Mouse (Mus musculus) CH12.LX (cell line): ENCODE measurements around the gene Gm20388. TPM values are rescaled to one million over a fixed set of nuclear protein-coding genes. Genes with fewer than 3 reads are reported as not detected.

Experiments used
- DNase-seq: peaks from one replicate; pipeline ENCODE4 v3.0.0-alpha.2; 2013; ENCODE audit errors: extremely low read depth
- H3K27ac ChIP-seq: 2 replicates; pipeline ENCODE4 v1.5.1; 2012; ENCODE audit warnings: low read depth, mild to moderate bottlenecking, control low read depth, moderate library complexity; ENCODE audit not compliant: insufficient read depth
- H3K27me3 ChIP-seq: replicated peaks from 2 replicates; pipeline ENCODE3; 2012; ENCODE audit warnings: inconsistent platforms
- H3K36me3 ChIP-seq, 2 experiments: replicated peaks in 1 of 2; 2 replicates each; pipeline versions ENCODE3 to v1.6.1; 2012; ENCODE audit warnings: inconsistent platforms in 1 of 2, low read length in 1 of 2, mild to moderate bottlenecking in 1 of 2, mixed read lengths in 1 of 2, moderate library complexity in 1 of 2; ENCODE audit not compliant: control insufficient read depth in 1 of 2, insufficient read depth in 1 of 2
- H3K4me1 ChIP-seq, 2 experiments: 2 replicates each; pipeline ENCODE4 v1.6.1; 2012; ENCODE audit warnings: inconsistent platforms in 1 of 2, moderate library complexity in 1 of 2; ENCODE audit not compliant: insufficient read depth in 2 of 2, control insufficient read depth in 1 of 2
- H3K4me2 ChIP-seq: 2 replicates; pipeline ENCODE4 v1.6.1; 2012; ENCODE audit warnings: low read depth, mild to moderate bottlenecking, control low read depth; ENCODE audit not compliant: poor library complexity, insufficient read depth, severe bottlenecking
- H3K4me3 ChIP-seq, 3 experiments: fragments of 150-350 bp in 1 of 3; sonication (generic) in 1 of 3; replicated peaks in 1 of 3; 2 replicates each; pipeline versions ENCODE3 to v1.5.1; 2011 to 2012; ENCODE audit warnings: low read depth in 2 of 3, low read length in 2 of 3, mild to moderate bottlenecking in 2 of 3, moderate library complexity in 2 of 3, control low read depth in 1 of 3, improper control_type of control experiment in 1 of 3, inconsistent platforms in 1 of 3, mixed read lengths in 1 of 3; ENCODE audit not compliant: poor library complexity in 1 of 3
- H3K79me2 ChIP-seq: replicated peaks from 2 replicates; pipeline ENCODE4 v1.6.1; 2012; ENCODE audit warnings: mild to moderate bottlenecking, moderate library complexity; ENCODE audit not compliant: control insufficient read depth, poor library complexity, insufficient read depth, severe bottlenecking; ENCODE audit errors: extremely low read depth
- H3K9ac ChIP-seq: 2 replicates; pipeline ENCODE4 v1.6.1; 2012; ENCODE audit warnings: low read depth, mild to moderate bottlenecking, control low read depth, moderate library complexity; ENCODE audit not compliant: insufficient read depth
- H3K9me3 ChIP-seq: replicated peaks from 2 replicates; pipeline ENCODE3; 2012; ENCODE audit warnings: low read length, inconsistent platforms, mixed read lengths
- CHD1 ChIP-seq: IDR thresholded peaks from 2 replicates; pipeline ENCODE4 v1.6.1; 2012; ENCODE audit warnings: low read depth, low read length, improper control_type of control experiment, inconsistent platforms
- CHD2 ChIP-seq: IDR thresholded peaks from 2 replicates; pipeline ENCODE4 v1.6.1; 2011; ENCODE audit warnings: low read length, improper control_type of control experiment
- CTCF ChIP-seq, 2 experiments: IDR thresholded peaks in 1 of 2; conservative IDR thresholded peaks in 1 of 2; 2 replicates each; pipeline ENCODE4 v1.5.1; 2011 to 2012; ENCODE audit warnings: low read depth in 2 of 2, low read length in 2 of 2, improper control_type of control experiment in 1 of 2, inconsistent platforms in 1 of 2, mild to moderate bottlenecking in 1 of 2, moderate library complexity in 1 of 2
- ELF1 ChIP-seq: IDR thresholded peaks from 2 replicates; pipeline ENCODE4 v1.6.1; 2014; ENCODE audit warnings: low read depth, mild to moderate bottlenecking, inconsistent platforms, low read length, improper control_type of control experiment
- EP300 ChIP-seq: IDR thresholded peaks from 2 replicates; pipeline ENCODE4 v1.6.1; 2011; ENCODE audit warnings: low read length, improper control_type of control experiment
- GABPA ChIP-seq: IDR thresholded peaks from 2 replicates; pipeline ENCODE4 v1.6.1; 2012; ENCODE audit warnings: low read depth, low read length, improper control_type of control experiment, inconsistent platforms; ENCODE audit not compliant: insufficient replicate concordance
- IRF4 ChIP-seq: IDR thresholded peaks from 2 replicates; pipeline ENCODE4 v1.6.1; 2014; ENCODE audit warnings: low read depth, mild to moderate bottlenecking, inconsistent platforms, low read length, improper control_type of control experiment
- JUN ChIP-seq: IDR thresholded peaks from 2 replicates; pipeline ENCODE4 v1.6.1; 2011; ENCODE audit warnings: low read depth, mild to moderate bottlenecking, low read length, improper control_type of control experiment, moderate library complexity; ENCODE audit not compliant: insufficient read depth
- JUND ChIP-seq: conservative IDR thresholded peaks from 2 replicates; pipeline ENCODE4 v1.6.1; 2011; ENCODE audit warnings: low read depth, low read length, improper control_type of control experiment
- MAZ ChIP-seq: IDR thresholded peaks from 2 replicates; pipeline ENCODE4 v1.6.1; 2012; ENCODE audit warnings: low read depth, mild to moderate bottlenecking, inconsistent platforms, low read length, improper control_type of control experiment, moderate library complexity
- MEF2A ChIP-seq: IDR thresholded peaks from 2 replicates; pipeline ENCODE4 v1.6.1; 2014; ENCODE audit warnings: low read depth, mild to moderate bottlenecking, inconsistent platforms, low read length, improper control_type of control experiment, borderline replicate concordance
- NELFE ChIP-seq: IDR thresholded peaks from 2 replicates; pipeline ENCODE4 v1.6.1; 2011; ENCODE audit warnings: low read depth, low read length, improper control_type of control experiment
- NRF1 ChIP-seq: IDR thresholded peaks from 2 replicates; pipeline ENCODE4 v1.6.1; 2014; ENCODE audit warnings: low read depth, mild to moderate bottlenecking, inconsistent platforms, low read length, improper control_type of control experiment, moderate library complexity
- PAX5 ChIP-seq: IDR thresholded peaks from 2 replicates; pipeline ENCODE4 v1.6.1; 2012; ENCODE audit warnings: low read length, inconsistent platforms, mixed read lengths
- RAD21 ChIP-seq: IDR thresholded peaks from 2 replicates; pipeline ENCODE4 v1.6.1; 2011; ENCODE audit warnings: low read depth, mild to moderate bottlenecking, low read length, improper control_type of control experiment, moderate library complexity
- SMC3 ChIP-seq: IDR thresholded peaks from 2 replicates; pipeline ENCODE4 v1.6.1; 2011; ENCODE audit warnings: low read depth, low read length, improper control_type of control experiment
- TBP ChIP-seq: conservative IDR thresholded peaks from 2 replicates; pipeline ENCODE4 v1.6.1; 2011; ENCODE audit warnings: low read depth, low read length, improper control_type of control experiment
- ZKSCAN1 ChIP-seq: IDR thresholded peaks from 2 replicates; pipeline ENCODE4 v1.6.1; 2012; ENCODE audit warnings: low read depth, inconsistent platforms, low read length, improper control_type of control experiment, borderline replicate concordance
- ZMIZ1 ChIP-seq: IDR thresholded peaks from 2 replicates; pipeline ENCODE4 v1.6.1; 2012; ENCODE audit warnings: low read depth, mild to moderate bottlenecking, inconsistent platforms, low read length, improper control_type of control experiment
- dilution Hi-C: fragments of 300-500 bp; cut with MboI; formaldehyde crosslinking; loops from 2 replicates; pipeline ENCODE4 v1.14.3; 2020; ENCODE audit warnings: low sequenced_read_pairs; ENCODE audit not compliant: extremely low pct_unique_long_range_greater_than_20kb, extremely low pct_ligation_motif_present
- in situ Hi-C: fragments of 300-500 bp; cut with MboI; formaldehyde crosslinking; loops from 3 replicates; pipeline ENCODE4 v1.14.3; 2019; ENCODE audit warnings: low sequenced_read_pairs, low pct_ligation_motif_present, low pct_unique_long_range_greater_than_20kb, mixed read lengths
- polyA plus RNA-seq: library from polyadenylated mRNA; unstranded; fragments of >175 nt; gene quantifications from 2 replicates; pipeline ENCODE4 v1.2.1, GENCODE M21; 2012; ENCODE audit warnings: low read depth; ENCODE audit not compliant: insufficient read length
- total RNA-seq, 2 experiments: library from RNA; depleted of rRNA; stranded (reverse); fragments of 300-350 nt in 1 of 2; fragments of >200 nt in 1 of 2; gene quantifications; 2 replicates each; pipeline ENCODE4 v1.2.3; 2012 to 2014

The Gm20388 gene
- total and polyA plus RNA-seq, 3 experiments, result 14.8 to 26.3 (median 22.2) TPM

- no peak overlapping the region for H3K4me3 ChIP-seq
- TF ChIP-seq TBP (no peak), CHD1 (no peak), RAD21 (no peak)
- TF ChIP-seq, all 38 proteins: peak for 0
- dilution Hi-C loops (no loop called here), in situ Hi-C loops (no loop called here)
- no peak overlapping the region for H3K4me2 ChIP-seq
- DNase-seq, result no peak
- H3K4me1 ChIP-seq, result peaks cover 15 to 19% of the 10 kb centered on the region in 2 experiments; a peak in 3 of 4 replicates
- H3K27me3 ChIP-seq, result peaks cover 21% of the 10 kb centered on the region
- no peak overlapping the region for H3K9ac ChIP-seq
- H3K27ac ChIP-seq, result no peak overlapping the region
- H3K79me2 ChIP-seq, result no peaks in the 10 kb centered on the region
- H3K36me3 ChIP-seq, result no peaks in the 10 kb centered on the region
- no peaks in the 10 kb centered on the region for H3K9me3 ChIP-seq
Measured at GRCm38 (mm10) chr8:123697329-123697728, 3786.7 kb downstream of the Gm20388 start.

DNA sequence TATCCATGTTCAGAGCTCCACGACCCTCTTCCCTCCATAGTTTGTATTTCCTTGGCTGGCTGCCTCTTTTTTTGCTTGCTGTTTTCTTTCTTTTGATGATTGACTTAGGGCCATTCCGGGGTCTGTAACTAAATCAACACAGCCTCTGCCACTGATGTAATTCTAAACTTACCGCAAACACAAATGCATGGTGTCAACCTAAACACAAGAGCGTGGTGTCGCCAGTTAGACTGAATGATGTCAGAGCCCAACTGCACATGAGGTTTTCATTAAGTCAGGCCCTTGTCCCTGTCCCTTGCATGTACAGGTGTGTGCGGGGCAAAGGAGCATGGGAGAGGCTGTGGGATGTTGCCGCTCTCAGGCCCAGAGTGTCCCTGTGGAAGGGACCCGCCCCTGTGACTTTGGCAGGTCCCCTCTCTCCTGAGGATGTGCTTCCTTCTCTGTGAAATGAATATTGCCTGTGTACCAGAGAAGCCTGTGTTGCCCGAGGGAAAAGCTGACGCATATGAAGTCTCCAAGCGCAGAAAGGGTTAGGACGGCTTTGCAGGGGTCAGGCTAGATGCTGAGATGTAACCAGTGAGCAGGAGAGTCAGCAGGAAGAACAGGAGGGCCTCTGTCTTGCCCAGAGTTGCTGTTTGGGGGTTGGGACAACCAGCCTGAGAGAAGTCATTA is 3789.9 kb downstream of the Gm20388 start:
- H3K9ac ChIP-seq, result no peak overlapping the region
- TF ChIP-seq RAD21 (no peak), CHD2 (no peak), SMC3 (no peak), NRF1 (no peak), CTCF (conservative IDR thresholded peaks at IDR 0.05 in 1 of 2, IDR thresholded peaks at IDR 0.05 in 1 of 2; ENCODE audit: low read depth in 2 of 2, low read length in 2 of 2) (no peak), PAX5 (no peak), ZMIZ1 (no peak), MEF2A (no peak), GABPA (no peak)
- DNase-seq, result no peak
- H3K4me3 ChIP-seq, result no peak overlapping the region
- in situ Hi-C loops, result no loop called here
- H3K4me1 ChIP-seq, result peaks cover 15 to 18% of the 10 kb centered on the region in 2 experiments; a peak in 3 of 4 replicates
- H3K79me2 ChIP-seq, result no peaks in the 10 kb centered on the region
- no peak overlapping the region for H3K4me2 ChIP-seq
- no peak overlapping the region for H3K27ac ChIP-seq
- dilution Hi-C loops, result no loop called here
- no peaks in the 10 kb centered on the region for H3K36me3 ChIP-seq
- H3K9me3 ChIP-seq, result no peaks in the 10 kb centered on the region
- peaks cover 7% of the 10 kb centered on the region for H3K27me3 ChIP-seq

GRCm38 (mm10) chr8:123701952-123702587 is 3791.4 kb downstream of the Gm20388 start:
- DNase-seq, result no peak
- H3K4me1 ChIP-seq, result peaks cover 3 to 8% of the 10 kb centered on the region in 2 experiments; a peak in 1 of 4 replicates
- dilution Hi-C loops, result no loop called here
- TF ChIP-seq ELF1, result no peak
- TF ChIP-seq MAZ, result no peak
- no peak for TF ChIP-seq GABPA
- TF ChIP-seq EP300, result no peak
- TF ChIP-seq ZKSCAN1, result no peak
- no peak for TF ChIP-seq RAD21
- TF ChIP-seq IRF4, result no peak
- TF ChIP-seq JUND, result no peak
- TF ChIP-seq CHD1, result no peak
- TF ChIP-seq JUN, result no peak
- TF ChIP-seq NELFE, result no peak
- H3K27ac ChIP-seq, result no peak overlapping the region
- H3K4me2 ChIP-seq, result no peak overlapping the region
- no peaks in the 10 kb centered on the region for H3K79me2 ChIP-seq
- H3K4me3 ChIP-seq, result no peak overlapping the region
- no peak overlapping the region for H3K9ac ChIP-seq
- H3K9me3 ChIP-seq, result no peaks in the 10 kb centered on the region
- H3K27me3 ChIP-seq, result peaks cover 10% of the 10 kb centered on the region
- no peaks in the 10 kb centered on the region for H3K36me3 ChIP-seq
- in situ Hi-C loops, result no loop called here
